Mouse (Mus musculus) gastrocnemius, postnatal 4 days (tissue): ENCODE data around the gene Naa60. TPM values are rescaled to one million over a fixed set of nuclear protein-coding genes. Genes with fewer than 3 reads are reported as not detected.

Experiments
- microRNA-seq: library from miRNA; unstranded; fragments of <30 nt; microRNA quantifications from one replicate; pipeline ENCODE4 v1.2.0, GENCODE M21; 2021
- total RNA-seq, 2 experiments: library from RNA; stranded (reverse); gene quantifications; 2 replicates each; pipeline ENCODE4 v1.2.3; 2021

The Naa60 gene
- total RNA-seq, 2 experiments from 2014 or later: 37.3 to 43.1 TPM

Small RNA genes within 50 kb of the gene (microRNA-seq; reads per million reads assigned to microRNA genes)
- gene Gm23493: not detected

Other genes starting within 250 kb of the Naa60 start
- not detected for gene Mefv, start 154.3 kb upstream of the Naa60 start, total RNA-seq
- 10 to 100 TPM; 11.4 to 16.0 TPM for gene Zfp263, start 128.3 kb upstream of the Naa60 start, total RNA-seq
- not detected for gene Olfr15, start 41.5 kb upstream of the Naa60 start, total RNA-seq
- 1 to 10 TPM; 1.7 to 1.9 TPM for gene Zfp174, start 25.1 kb upstream of the Naa60 start, total RNA-seq
- 10 to 100 TPM; 10.6 to 11.9 TPM for gene Zfp597, start 12.2 kb downstream of the Naa60 start, total RNA-seq
- under 1 TPM; 0.36 to 0.44 TPM for gene Gm20695, start 12.3 kb downstream of the Naa60 start, total RNA-seq
- gene 1700037C18Rik, start 36.3 kb downstream of the Naa60 start, total RNA-seq: 1 to 10 TPM; 3.1 to 5.6 TPM
- gene Cluap1, start 36.4 kb downstream of the Naa60 start, total RNA-seq: 10 to 100 TPM; 12.3 to 13.3 TPM
- gene Nlrc3, start 104.3 kb downstream of the Naa60 start, total RNA-seq: 1 to 10 TPM; 2.5 to 3.6 TPM
- gene Slx4, start 131.4 kb downstream of the Naa60 start, total RNA-seq: 10 to 100 TPM; 20.8 to 21.0 TPM
- not detected for gene Dnase1, start 164.6 kb downstream of the Naa60 start, total RNA-seq
- 10 to 100 TPM; 85.4 to 91.3 TPM for gene Trap1, start 205.5 kb downstream of the Naa60 start, total RNA-seq